Mouse (Mus musculus): ENCODE measurements around the gene Ctsw. TPM values are rescaled to one million over a fixed set of nuclear protein-coding genes. Genes with fewer than 3 reads are reported as not detected.

The Ctsw gene
- 27.6 and 34.3 TPM in 2 replicates for polyA plus RNA-seq (2012; rRNA removed)

DNA sequence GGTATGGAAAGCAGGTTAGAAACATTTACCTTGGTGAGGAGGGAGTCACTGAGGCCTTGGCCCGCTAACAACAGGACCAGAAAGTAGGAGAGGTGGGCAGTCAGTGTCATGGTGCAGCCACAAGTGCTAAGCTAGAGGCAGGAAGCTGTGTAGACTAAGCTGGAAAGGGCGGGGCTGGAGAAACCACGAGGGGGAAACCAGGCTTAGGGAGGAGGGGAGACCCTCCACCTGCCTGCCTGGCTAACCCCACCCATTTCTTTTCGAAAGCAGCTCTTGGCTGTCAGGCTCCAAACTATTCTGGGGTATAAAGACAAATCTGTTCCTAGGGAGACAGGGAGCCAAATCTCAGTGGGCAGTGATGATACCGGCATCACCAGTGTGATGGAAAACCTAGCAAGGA lies at the start of gene Ctsw:
Gene Ctsw (minus strand): TSS at position 134 of the 400 bp plus-strand sequence.
- no peak for TF ChIP-seq CTCF (IDR thresholded peaks at IDR 0.05; ENCODE audit: extremely low read depth, insufficient read depth, insufficient read length, insufficient replicate concordance)
- TF ChIP-seq POLR2A (IDR thresholded peaks at IDR 0.05; ENCODE audit: low read depth, low read length) = peak; percentile 18; the same call in 1 of the 2 replicates
- H3K27ac ChIP-seq (ENCODE audit: insufficient read depth, low read length) = peak within 1 kb of the TSS; percentile 45
- no peaks in the 10 kb centered on the region; the same call in 1 of the 2 replicates for H3K27me3 ChIP-seq (ENCODE audit: control insufficient read depth, insufficient read depth, low read length)
- 18% methylated on average over 5 of the region's 5 CpGs for WGBS
- peak within 1 kb of the TSS; percentile 19; the same call in 1 of the 2 replicates for H3K4me3 ChIP-seq (ENCODE audit: extremely low read depth, insufficient read depth, insufficient read length)
- peak in 1 of 2 experiments; percentile 33 for DNase-seq (ENCODE audit: low read depth in 1 of 2, low spot score in 2 of 2)
- H3K4me1 ChIP-seq (ENCODE audit: control insufficient read depth, insufficient read depth, insufficient read length) = peaks cover 3% of the 10 kb centered on the region; the same call in 1 of the 2 replicates
- H3K36me3 ChIP-seq (ENCODE audit: control insufficient read depth, insufficient read depth, low read length) = peaks cover 10% of the 10 kb centered on the region

DNA sequence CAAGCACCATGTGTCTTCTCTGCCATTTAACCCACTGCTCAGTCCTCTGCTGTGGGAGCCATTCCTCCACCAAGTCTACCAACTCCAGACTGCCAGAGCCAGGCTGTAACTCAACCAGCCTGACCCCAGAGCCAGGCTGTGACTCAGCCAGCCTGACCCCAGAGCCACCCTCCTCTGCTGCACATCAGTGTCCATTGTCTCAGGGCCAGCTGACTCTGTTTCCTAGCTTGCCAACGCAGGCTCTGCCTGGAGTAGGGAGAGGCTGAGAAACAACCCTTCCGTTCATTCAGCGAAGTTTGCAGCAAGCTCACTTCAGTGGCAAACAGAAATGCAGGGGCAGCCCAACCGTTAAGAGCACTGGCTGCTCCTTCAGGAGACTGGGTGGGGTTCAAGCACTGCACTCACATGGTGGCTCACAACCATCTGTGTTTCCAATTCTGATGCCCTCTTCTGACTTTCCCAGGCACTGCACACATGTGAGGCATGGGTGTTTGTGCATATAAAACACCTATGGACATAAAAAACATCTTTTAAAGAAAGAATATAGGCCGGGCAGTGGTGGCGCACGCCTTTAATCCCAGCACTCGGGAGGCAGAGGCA lies 48.7 kb upstream of the Ctsw start:
- Histone ChIP-seq H3K4me1 (ENCODE audit: control insufficient read depth, insufficient read depth, insufficient read length) (no peaks in the 10 kb centered on the region; the same call in 1 of the 2 replicates), H3K27ac (ENCODE audit: insufficient read depth, low read length) (no peak overlapping the region), H3K4me3 (ENCODE audit: extremely low read depth, insufficient read depth, insufficient read length) (no peak overlapping the region), H3K27me3 (ENCODE audit: control insufficient read depth, insufficient read depth, low read length) (no peaks in the 10 kb centered on the region), H3K36me3 (ENCODE audit: control insufficient read depth, insufficient read depth, low read length) (no peaks in the 10 kb centered on the region)
- no peak for TF ChIP-seq CTCF (IDR thresholded peaks at IDR 0.05; ENCODE audit: extremely low read depth, insufficient read depth, insufficient read length, insufficient replicate concordance)
- TF ChIP-seq POLR2A (IDR thresholded peaks at IDR 0.05; ENCODE audit: low read depth, low read length) = no peak
- no peak for DNase-seq (ENCODE audit: low read depth in 1 of 2, low spot score in 2 of 2)
- WGBS = 94% methylated on average over 8 of the region's 8 CpGs

- peaks cover 6% of the 10 kb centered on the region; the same call in 1 of the 2 replicates for H3K4me1 ChIP-seq (ENCODE audit: control insufficient read depth, insufficient read depth, insufficient read length)
- no peak for DNase-seq (ENCODE audit: low read depth in 1 of 2, low spot score in 2 of 2)
- H3K4me3 ChIP-seq (ENCODE audit: extremely low read depth, insufficient read depth, insufficient read length) = no peak overlapping the region
- H3K27ac ChIP-seq (ENCODE audit: insufficient read depth, low read length) = no peak overlapping the region
- WGBS = 96% methylated on average over 7 of the region's 7 CpGs
- H3K36me3 ChIP-seq (ENCODE audit: control insufficient read depth, insufficient read depth, low read length) = no peaks in the 10 kb centered on the region
- no peaks in the 10 kb centered on the region for H3K27me3 ChIP-seq (ENCODE audit: control insufficient read depth, insufficient read depth, low read length)
- TF ChIP-seq CTCF (IDR thresholded peaks at IDR 0.05; ENCODE audit: extremely low read depth, insufficient read depth, insufficient read length, insufficient replicate concordance) = no peak
- no peak for TF ChIP-seq POLR2A (IDR thresholded peaks at IDR 0.05; ENCODE audit: low read depth, low read length)
Measured at GRCm38 (mm10) chr19:5515840-5516777, 47.8 kb upstream of the Ctsw start.

- Histone ChIP-seq H3K36me3 (ENCODE audit: control insufficient read depth, insufficient read depth, low read length) (no peaks in the 10 kb centered on the region), H3K27ac (ENCODE audit: insufficient read depth, low read length) (0 out of 2 replicates have a peak overlapping the region, but pooled peaks have one; percentile 8), H3K4me1 (ENCODE audit: control insufficient read depth, insufficient read depth, insufficient read length) (peaks cover 7% of the 10 kb centered on the region; the same call in 1 of the 2 replicates), H3K27me3 (ENCODE audit: control insufficient read depth, insufficient read depth, low read length) (no peaks in the 10 kb centered on the region), H3K4me3 (ENCODE audit: extremely low read depth, insufficient read depth, insufficient read length) (no peak overlapping the region)
- WGBS = 56% methylated on average over 3 of the region's 3 CpGs
- no peak for TF ChIP-seq POLR2A (IDR thresholded peaks at IDR 0.05; ENCODE audit: low read depth, low read length)
- no peak for TF ChIP-seq CTCF (IDR thresholded peaks at IDR 0.05; ENCODE audit: extremely low read depth, insufficient read depth, insufficient read length, insufficient replicate concordance)
- DNase-seq (ENCODE audit: low read depth in 1 of 2, low spot score in 2 of 2) = no peak
Measured at GRCm38 (mm10) chr19:5513005-5513349, 44.7 kb upstream of the Ctsw start.

GRCm38 (mm10) chr19:5512091-5513004 lies 44.0 kb upstream of the Ctsw start:
- Histone ChIP-seq H3K36me3 (ENCODE audit: control insufficient read depth, insufficient read depth, low read length) (no peaks in the 10 kb centered on the region), H3K27ac (ENCODE audit: insufficient read depth, low read length) (peak overlapping the region; percentile 65), H3K4me3 (ENCODE audit: extremely low read depth, insufficient read depth, insufficient read length) (peak overlapping the region; percentile 34), H3K27me3 (ENCODE audit: control insufficient read depth, insufficient read depth, low read length) (no peaks in the 10 kb centered on the region), H3K4me1 (ENCODE audit: control insufficient read depth, insufficient read depth, insufficient read length) (peaks cover 7% of the 10 kb centered on the region; the same call in 1 of the 2 replicates)
- WGBS = 5% methylated on average over 12 of the region's 12 CpGs
- TF ChIP-seq POLR2A (IDR thresholded peaks at IDR 0.05; ENCODE audit: low read depth, low read length) = no peak
- TF ChIP-seq CTCF (IDR thresholded peaks at IDR 0.05; ENCODE audit: extremely low read depth, insufficient read depth, insufficient read length, insufficient replicate concordance) = no peak
- peak; percentile 39 to 51 for DNase-seq (ENCODE audit: low read depth in 1 of 2, low spot score in 2 of 2)

- Histone ChIP-seq H3K27me3 (ENCODE audit: control insufficient read depth, insufficient read depth, low read length) (no peaks in the 10 kb centered on the region), H3K27ac (ENCODE audit: insufficient read depth, low read length) (peak overlapping the region; percentile 50), H3K36me3 (ENCODE audit: control insufficient read depth, insufficient read depth, low read length) (no peaks in the 10 kb centered on the region), H3K4me1 (ENCODE audit: control insufficient read depth, insufficient read depth, insufficient read length) (peaks cover 7% of the 10 kb centered on the region; the same call in 1 of the 2 replicates), H3K4me3 (ENCODE audit: extremely low read depth, insufficient read depth, insufficient read length) (peak overlapping the region; percentile 65)
- TF ChIP-seq CTCF (IDR thresholded peaks at IDR 0.05; ENCODE audit: extremely low read depth, insufficient read depth, insufficient read length, insufficient replicate concordance) = no peak
- TF ChIP-seq POLR2A (IDR thresholded peaks at IDR 0.05; ENCODE audit: low read depth, low read length) = no peak
- 15% methylated on average over 15 of the region's 15 CpGs for WGBS
- no peak for DNase-seq (ENCODE audit: low read depth in 1 of 2, low spot score in 2 of 2)
Measured at GRCm38 (mm10) chr19:5511074-5511632, 42.8 kb upstream of the Ctsw start.

Measured in spleen, adult 2 months (tissue).